Mouse (Mus musculus) megakaryocyte, adult 5-6 weeks (primary cell): ENCODE results near the gene Unc13b. TPM values are rescaled to one million over a fixed set of nuclear protein-coding genes. Genes with fewer than 3 reads are reported as not detected.
A peak's percentile ranks its signal among the peaks of the same experiment; 100 is the strongest.

Experiments
- ATAC-seq: 2 replicates; pipeline ENCODE4 v1.8.0; 2016; ENCODE audit warnings: mild to moderate bottlenecking, inconsistent platforms; ENCODE audit not compliant: poor library complexity, severe bottlenecking
- total RNA-seq, 2 experiments: library from RNA; stranded (forward) in 1 of 2; stranded (reverse) in 1 of 2; fragments of 153-499, 151-499 nt in 1 of 2; fragments of 221-1000, 200-1000 nt in 1 of 2; gene quantifications; 2 replicates each; pipeline versions ENCODE4 v1.2.3 to v1.2.4; 2015 to 2017

The Unc13b gene
- total RNA-seq, 2 experiments from 2014 or later = 0.16 to 0.48 TPM

GRCm38 (mm10) chr4:43209673-43210072, 150.9 kb downstream of the Unc13b start:
- ATAC-seq = no peak

GRCm38 (mm10) chr4:43216491-43216890, 157.7 kb downstream of the Unc13b start:
- no peak for ATAC-seq

- peak; percentile 79 for ATAC-seq
These were observed 159.2 kb downstream of the Unc13b start for GRCm38 (mm10) chr4:43217997-43218396.

GRCm38 (mm10) chr4:43231821-43232220, 173.1 kb downstream of the Unc13b start:
- no peak for ATAC-seq

- no peak for ATAC-seq
These were observed 174.2 kb downstream of the Unc13b start for GRCm38 (mm10) chr4:43232985-43233384.

GRCm38 (mm10) chr4:43233489-43233888, 174.7 kb downstream of the Unc13b start:
- no peak for ATAC-seq

GRCm38 (mm10) chr4:43236898-43237297, 178.1 kb downstream of the Unc13b start:
- no peak for ATAC-seq

GRCm38 (mm10) chr4:43240716-43241115, 182.0 kb downstream of the Unc13b start:
- ATAC-seq = no peak

GRCm38 (mm10) chr4:43244022-43244421, 185.3 kb downstream of the Unc13b start:
- no peak for ATAC-seq

- no peak for ATAC-seq
These were observed 187.0 kb downstream of the Unc13b start for GRCm38 (mm10) chr4:43245776-43246175.

- no peak for ATAC-seq
These were observed 189.3 kb downstream of the Unc13b start for GRCm38 (mm10) chr4:43248026-43248425.

GRCm38 (mm10) chr4:43248909-43249308, 190.2 kb downstream of the Unc13b start:
- ATAC-seq = no peak

GRCm38 (mm10) chr4:43251269-43251668, 192.5 kb downstream of the Unc13b start:
- no peak for ATAC-seq

- ATAC-seq = no peak
These were observed 198.3 kb downstream of the Unc13b start for GRCm38 (mm10) chr4:43257040-43257439.

GRCm38 (mm10) chr4:43258556-43258955, 199.8 kb downstream of the Unc13b start:
- ATAC-seq = no peak

- no peak for ATAC-seq
These were observed 200.7 kb downstream of the Unc13b start for GRCm38 (mm10) chr4:43259435-43259834.

GRCm38 (mm10) chr4:43260096-43260495, 201.3 kb downstream of the Unc13b start:
- ATAC-seq = no peak

GRCm38 (mm10) chr4:43262821-43263220, 204.1 kb downstream of the Unc13b start:
- ATAC-seq = peak; percentile 90

GRCm38 (mm10) chr4:43266146-43266545, 207.4 kb downstream of the Unc13b start:
- ATAC-seq = no peak

GRCm38 (mm10) chr4:43266623-43267322, 208.0 kb downstream of the Unc13b start, which contains the start of gene Atp8b5:
TSS of gene Atp8b5 (plus strand) at chr4:43267159.
- peak; percentile 88 for ATAC-seq

GRCm38 (mm10) chr4:43267323-43267658, 208.5 kb downstream of the Unc13b start:
- ATAC-seq = no peak

- no peak for ATAC-seq
These were observed 226.7 kb downstream of the Unc13b start for GRCm38 (mm10) chr4:43285476-43285875.

- peak; percentile 73 for ATAC-seq
These were observed 228.6 kb downstream of the Unc13b start for GRCm38 (mm10) chr4:43287305-43287704.
